Mouse (Mus musculus): ENCODE measurements at regions not wholly inside any gene's neighbourhood (a gene's known extent, or its start where the extent isn't known, plus 50 kb on each side); places are given as distances from the start of the nearest gene placed in this dataset.

- Histone ChIP-seq H3K36me3 (ENCODE audit: control insufficient read depth in 1 of 2, insufficient read depth in 2 of 2, low read length in 2 of 2) (no peaks in the 10 kb centered on the region), H3K79me2 (ENCODE audit: control insufficient read depth, insufficient read depth, low read length, poor library complexity) (no peaks in the 10 kb centered on the region), H3K4me3 (ENCODE audit: control insufficient read depth in 1 of 2, insufficient read depth in 1 of 2, low read depth in 2 of 2, low read length in 2 of 2) (no peak overlapping the region), H3K9ac (ENCODE audit: control insufficient read depth, low read depth, low read length, poor library complexity, severe bottlenecking) (no peak overlapping the region), H3K27me3 (ENCODE audit: control insufficient read depth in 1 of 2, insufficient read depth in 2 of 2, low read length in 2 of 2) (no peaks in the 10 kb centered on the region), H3K27ac (ENCODE audit: control insufficient read depth, low read depth, low read length) (no peak overlapping the region), H3K4me1 (ENCODE audit: control insufficient read depth in 1 of 2, insufficient read depth in 2 of 2, low read length in 2 of 2) (no peaks in the 10 kb centered on the region), H3K9me3 (replicated peaks; ENCODE audit: insufficient read depth, low read length) (no peaks in the 10 kb centered on the region)
- TF ChIP-seq NRF1 (IDR thresholded peaks at IDR 0.05; ENCODE audit: insufficient read depth, low read depth, low read length, poor library complexity, severe bottlenecking) (no peak), MAZ (IDR thresholded peaks at IDR 0.05; ENCODE audit: low read depth, low read length) (no peak), TCF12 (IDR thresholded peaks at IDR 0.05; ENCODE audit: low read depth, low read length) (no peak), E2F4 (IDR thresholded peaks at IDR 0.05; ENCODE audit: borderline replicate concordance, low read depth, low read length) (no peak), POLR2A (IDR thresholded peaks at IDR 0.05; ENCODE audit: control insufficient read depth in 1 of 2, insufficient read depth in 1 of 2, low read depth in 1 of 2, low read length in 2 of 2, poor library complexity in 1 of 2) (no peak), RAD21 (IDR thresholded peaks at IDR 0.05; ENCODE audit: low read depth, low read length) (no peak), CTCF (IDR thresholded peaks at IDR 0.05 in 2 of 3, conservative IDR thresholded peaks at IDR 0.05 in 1 of 3; ENCODE audit: control insufficient read depth in 1 of 3, insufficient read depth in 1 of 3, low read depth in 2 of 3, low read length in 3 of 3, poor library complexity in 1 of 3, severe bottlenecking in 1 of 3) (no peak), NELFE (IDR thresholded peaks at IDR 0.05; ENCODE audit: low read depth, low read length) (no peak), ZNF384 (IDR thresholded peaks at IDR 0.05; ENCODE audit: low read depth, low read length) (no peak), BHLHE40 (IDR thresholded peaks at IDR 0.05; ENCODE audit: borderline replicate concordance, low read depth, low read length) (no peak), TBP (IDR thresholded peaks at IDR 0.05; ENCODE audit: low read depth, low read length) (no peak), JUND (IDR thresholded peaks at IDR 0.05; ENCODE audit: low read depth, low read length) (no peak), SMC3 (IDR thresholded peaks at IDR 0.05; ENCODE audit: low read depth, low read length) (no peak), MYC (IDR thresholded peaks at IDR 0.05; ENCODE audit: low read depth, low read length) (no peak), GATA1 (IDR thresholded peaks at IDR 0.05; ENCODE audit: low read depth, low read length) (no peak), MEF2A (IDR thresholded peaks at IDR 0.05; ENCODE audit: extremely low read depth, insufficient replicate concordance, low read depth, low read length, poor library complexity, severe bottlenecking) (no peak)
- DNase-seq (ENCODE audit: low read depth, low spot score) = no peak
These were observed 190.9 kb downstream of the Glrx3 start for GRCm38 (mm10) chr7:137628266-137628665.

- Histone ChIP-seq H3K9me3 (replicated peaks; ENCODE audit: insufficient read depth, low read length) (no peaks in the 10 kb centered on the region), H3K36me3 (ENCODE audit: control insufficient read depth in 1 of 2, insufficient read depth in 2 of 2, low read length in 2 of 2) (no peaks in the 10 kb centered on the region), H3K4me1 (ENCODE audit: control insufficient read depth in 1 of 2, insufficient read depth in 2 of 2, low read length in 2 of 2) (no peaks in the 10 kb centered on the region), H3K27me3 (ENCODE audit: control insufficient read depth in 1 of 2, insufficient read depth in 2 of 2, low read length in 2 of 2) (no peaks in the 10 kb centered on the region), H3K79me2 (ENCODE audit: control insufficient read depth, insufficient read depth, low read length, poor library complexity) (no peaks in the 10 kb centered on the region), H3K27ac (ENCODE audit: control insufficient read depth, low read depth, low read length) (no peak overlapping the region), H3K4me3 (ENCODE audit: control insufficient read depth in 1 of 2, insufficient read depth in 1 of 2, low read depth in 2 of 2, low read length in 2 of 2) (no peak overlapping the region), H3K9ac (ENCODE audit: control insufficient read depth, low read depth, low read length, poor library complexity, severe bottlenecking) (no peak overlapping the region)
- no peak for TF ChIP-seq KAT2A (conservative IDR thresholded peaks at IDR 0.05; ENCODE audit: low read depth, low read length)
- TF ChIP-seq GABPA (IDR thresholded peaks at IDR 0.05; ENCODE audit: low read depth, low read length) = no peak
- TF ChIP-seq ZNF384 (IDR thresholded peaks at IDR 0.05; ENCODE audit: low read depth, low read length) = no peak
- no peak for TF ChIP-seq POLR2A (IDR thresholded peaks at IDR 0.05; ENCODE audit: control insufficient read depth in 1 of 2, insufficient read depth in 1 of 2, low read depth in 1 of 2, low read length in 2 of 2, poor library complexity in 1 of 2)
- no peak for TF ChIP-seq E2F4 (IDR thresholded peaks at IDR 0.05; ENCODE audit: borderline replicate concordance, low read depth, low read length)
- TF ChIP-seq SMC3 (IDR thresholded peaks at IDR 0.05; ENCODE audit: low read depth, low read length) = no peak
- no peak for TF ChIP-seq BHLHE40 (IDR thresholded peaks at IDR 0.05; ENCODE audit: borderline replicate concordance, low read depth, low read length)
- no peak for DNase-seq (ENCODE audit: low read depth, low spot score)
These were observed 192.1 kb downstream of the Glrx3 start for GRCm38 (mm10) chr7:137629540-137629939.
